Mouse (Mus musculus) C2C12 (cell line): ENCODE results near the gene Cd59a. TPM values are rescaled to one million over a fixed set of nuclear protein-coding genes. Genes with fewer than 3 reads are reported as not detected.
"Not testable (repeated sequence)": the region's sequence is repeated elsewhere in the genome, so short reads cannot be mapped to it uniquely, and the experiment has no call there.

Source experiments
- H3K27me3 ChIP-seq: one replicate; pipeline ENCODE4 v1.6.1; 2011; ENCODE audit not compliant: control insufficient read depth, insufficient read depth, insufficient read length
- H3K36me3 ChIP-seq: one replicate; pipeline ENCODE4 v1.6.1; 2011; ENCODE audit not compliant: control insufficient read depth, insufficient read depth
- H3K4me3 ChIP-seq: one replicate; pipeline ENCODE4 v1.5.1; 2011; ENCODE audit warnings: mild to moderate bottlenecking, control low read depth; ENCODE audit not compliant: poor library complexity, insufficient read depth, severe bottlenecking
- H3K79me2 ChIP-seq: one replicate; pipeline ENCODE4 v1.6.1; 2011; ENCODE audit not compliant: control insufficient read depth, insufficient read depth
- H3K79me3 ChIP-seq: one replicate; pipeline ENCODE4 v1.6.1; 2011; ENCODE audit warnings: low read depth, control low read depth
- H3ac ChIP-seq: one replicate; pipeline ENCODE3; 2011; ENCODE audit warnings: low read depth; ENCODE audit not compliant: control insufficient read depth, insufficient read length
- CEBPB ChIP-seq: IDR thresholded peaks from one replicate; pipeline ENCODE4 v1.6.1; 2011; ENCODE audit warnings: low read depth, mild to moderate bottlenecking, control low read depth, moderate library complexity
- CTCF ChIP-seq: IDR thresholded peaks from one replicate; pipeline ENCODE4 v1.5.1; 2011; ENCODE audit not compliant: control insufficient read depth, insufficient read depth, insufficient read length
- FOSL1 ChIP-seq: IDR thresholded peaks from one replicate; pipeline ENCODE4 v1.8.0; 2011; ENCODE audit warnings: mild to moderate bottlenecking, low read length; ENCODE audit not compliant: poor library complexity, insufficient read depth, severe bottlenecking
- MAX ChIP-seq: IDR thresholded peaks from one replicate; pipeline ENCODE4 v1.6.1; 2011; ENCODE audit warnings: mild to moderate bottlenecking, control low read depth
- MYOD1 ChIP-seq: IDR thresholded peaks from one replicate; pipeline ENCODE4 v1.6.1; 2011; ENCODE audit warnings: low read depth; ENCODE audit not compliant: control insufficient read depth, insufficient read length
- MYOG ChIP-seq: IDR thresholded peaks from one replicate; pipeline ENCODE4 v1.6.1; 2011; ENCODE audit not compliant: control insufficient read depth, insufficient read length; ENCODE audit errors: extremely low read depth
- USF1 ChIP-seq: IDR thresholded peaks from one replicate; pipeline ENCODE4 v1.6.1; 2011; ENCODE audit warnings: low read depth, mild to moderate bottlenecking, control low read depth, moderate library complexity
- polyA plus RNA-seq: library from polyadenylated mRNA; unstranded; fragments of >200 nt; fragmentation: generic; extraction: Trizol; gene quantifications from one replicate; pipeline ENCODE4 v1.2.1, GENCODE M21; 2012; ENCODE audit warnings: missing spikeins

The Cd59a gene
- polyA plus RNA-seq, 1 experiment = 2.2 TPM

DNA sequence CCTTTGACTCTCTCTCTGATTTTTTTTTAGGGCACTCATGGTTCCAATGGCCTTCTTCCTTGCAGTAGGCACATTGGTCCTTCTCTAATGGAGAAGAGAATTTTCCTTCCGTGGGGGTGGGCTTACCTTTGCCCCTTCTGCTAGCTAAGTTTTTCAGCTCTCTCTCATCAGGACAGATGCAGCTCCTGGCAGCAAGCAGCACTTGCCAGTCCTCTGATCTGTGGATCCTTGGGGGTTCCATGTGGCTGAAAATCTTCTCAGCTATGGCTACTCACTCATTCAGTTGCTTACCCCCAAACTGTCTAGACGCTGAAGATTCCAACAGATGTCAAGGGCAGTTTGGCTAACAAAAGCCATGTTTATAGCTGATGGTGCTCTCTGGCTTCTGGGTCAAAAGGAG lies 2.3 kb upstream of the Cd59a start:
- Histone ChIP-seq H3K79me2 (no peaks in the 10 kb centered on the region), H3K27me3 (peaks cover 7% of the 10 kb centered on the region), H3K79me3 (no peaks in the 10 kb centered on the region), H3ac (no peak overlapping the region), H3K4me3 (no peak overlapping the region), H3K36me3 (no peaks in the 10 kb centered on the region)
- TF ChIP-seq CTCF (no peak), MAX (no peak), CEBPB (no peak), FOSL1 (no peak), USF1 (no peak), MYOG (no peak), MYOD1 (no peak)

DNA sequence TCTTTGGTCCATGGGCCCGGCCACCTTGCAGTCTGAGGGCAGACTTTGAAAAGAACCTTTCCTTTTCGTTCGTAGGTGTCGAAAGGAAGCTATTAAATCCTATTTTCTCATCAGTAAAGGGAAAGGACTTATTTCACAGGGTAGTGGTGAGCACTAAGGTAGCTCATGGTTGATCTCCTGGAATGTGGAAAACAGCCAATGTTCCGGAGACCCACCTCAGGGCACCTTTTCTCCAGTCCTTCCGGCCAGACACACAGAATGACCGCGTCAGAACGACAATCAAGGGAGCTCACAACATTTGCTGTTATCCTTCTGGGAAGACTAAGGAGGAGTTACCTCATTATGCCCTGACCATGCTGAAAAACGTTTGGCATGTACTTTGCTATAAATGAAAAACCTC lies 655 bp downstream of the Cd59a start:
- Histone ChIP-seq H3K79me3 (no peaks in the 10 kb centered on the region), H3K4me3 (no peak overlapping the region), H3K79me2 (no peaks in the 10 kb centered on the region), H3K36me3 (no peaks in the 10 kb centered on the region), H3K27me3 (peaks cover 7% of the 10 kb centered on the region), H3ac (no peak overlapping the region)
- TF ChIP-seq MYOD1 (no peak), MYOG (no peak)

DNA sequence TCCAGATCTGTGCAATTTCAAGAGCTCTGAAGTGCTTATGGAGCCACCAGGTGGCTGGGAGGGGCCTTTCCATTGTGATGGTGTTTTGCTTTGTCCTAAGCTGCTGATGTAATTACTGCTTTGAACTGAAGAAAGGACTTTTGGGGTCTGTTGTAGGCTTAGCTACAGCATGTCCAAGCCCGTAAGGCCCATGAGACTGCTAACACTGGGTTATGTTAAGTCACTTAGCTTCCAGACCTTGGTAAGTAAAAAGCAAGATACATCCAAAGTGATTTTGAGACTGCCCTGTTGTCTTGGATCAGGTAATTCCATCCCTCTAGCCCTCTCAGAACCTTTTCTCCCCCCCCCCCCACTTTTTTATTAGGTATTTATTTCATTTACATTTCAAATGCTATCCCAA lies 1.2 kb downstream of the Cd59a start:
- H3K27me3 ChIP-seq, H3K36me3 ChIP-seq, H3K79me3 ChIP-seq, H3ac ChIP-seq, H3K79me2 ChIP-seq, H3K4me3 ChIP-seq: not testable (repeated sequence)

DNA sequence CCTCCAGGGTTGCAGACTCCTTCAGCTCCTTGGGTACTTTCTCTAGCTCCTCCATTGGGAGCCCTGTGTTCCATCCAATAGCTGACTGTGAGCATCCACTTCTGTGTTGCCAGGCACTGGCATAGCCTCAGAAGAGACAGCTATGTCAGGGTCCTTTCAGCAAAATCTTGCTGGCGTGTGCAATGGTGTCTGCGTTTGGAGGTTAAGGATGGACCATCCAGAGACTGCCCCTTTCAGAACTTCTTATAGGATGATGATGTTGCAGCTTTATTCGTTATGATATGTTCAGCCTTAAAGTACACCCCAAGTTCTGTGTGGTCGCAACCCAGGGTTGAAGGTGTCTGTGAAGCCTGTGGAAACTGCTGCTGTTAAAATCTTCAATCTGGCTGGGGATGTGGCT lies 1.8 kb downstream of the Cd59a start:
- H3K4me3 ChIP-seq, H3K27me3 ChIP-seq, H3ac ChIP-seq, H3K79me3 ChIP-seq, H3K79me2 ChIP-seq, H3K36me3 ChIP-seq: not testable (repeated sequence)

DNA sequence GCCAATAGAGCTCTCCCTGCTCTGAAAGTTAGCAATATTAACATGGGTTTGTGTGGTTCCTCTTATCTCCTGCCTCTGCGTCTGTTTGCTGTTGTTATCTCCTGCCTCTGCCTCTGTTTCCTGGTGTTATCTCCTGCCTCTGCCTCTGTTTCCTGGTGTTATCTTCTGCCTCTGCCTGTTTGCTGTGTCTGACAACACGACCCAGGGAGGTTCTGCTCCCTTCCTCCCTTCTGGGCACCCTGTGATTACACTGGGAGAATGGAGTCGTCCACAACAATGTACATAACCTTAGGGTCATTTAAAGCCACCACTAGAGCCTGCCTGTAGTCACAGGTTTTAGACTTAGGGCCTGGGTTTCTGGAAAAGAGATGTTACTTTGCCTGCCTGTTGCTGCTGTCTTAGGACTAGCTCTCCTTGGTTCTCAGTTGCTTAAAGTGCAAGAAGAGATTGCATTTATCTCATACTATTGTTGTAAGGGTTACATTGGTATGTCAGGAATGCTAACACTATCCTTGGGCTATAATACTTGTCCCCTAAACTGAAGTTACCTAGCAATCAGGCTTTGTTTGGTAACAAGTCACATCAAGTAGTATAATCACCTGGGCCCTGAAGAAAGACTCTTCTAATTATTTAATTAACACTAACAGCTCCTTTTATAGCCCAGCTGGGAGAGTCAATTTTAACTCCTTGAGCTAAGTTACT lies 3.1 kb downstream of the Cd59a start:
- H3ac ChIP-seq = no peak overlapping the region
- TF ChIP-seq CEBPB (no peak), MAX (no peak), MYOG (no peak), FOSL1 (no peak), CTCF (no peak), MYOD1 (no peak), USF1 (no peak)
- no peaks in the 10 kb centered on the region for H3K36me3 ChIP-seq

DNA sequence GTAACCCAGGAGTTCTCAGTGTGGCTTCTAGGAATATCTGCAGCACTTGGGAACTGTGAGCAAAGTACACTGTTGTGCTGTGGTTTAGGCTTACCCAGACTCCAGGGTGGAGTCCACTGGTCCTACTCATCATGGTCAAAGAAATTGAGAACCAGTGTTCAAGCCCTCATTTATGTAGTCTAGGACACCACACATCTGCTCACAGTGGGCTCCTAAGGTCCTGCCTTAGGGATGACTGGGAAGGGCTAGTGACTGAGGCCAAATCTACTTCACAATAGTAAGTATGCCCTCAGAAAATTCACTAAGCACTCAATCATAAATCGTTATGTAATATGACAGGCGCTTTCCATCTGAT lies 3.6 kb downstream of the Cd59a start:
- TF ChIP-seq MAX (no peak), MYOD1 (no peak), CTCF (no peak), CEBPB (no peak), FOSL1 (no peak), MYOG (no peak), USF1 (no peak)
- no peak overlapping the region for H3K4me3 ChIP-seq
- H3K27me3 ChIP-seq = no peaks in the 10 kb centered on the region
- no peaks in the 10 kb centered on the region for H3K79me2 ChIP-seq
- H3K36me3 ChIP-seq = no peaks in the 10 kb centered on the region
- H3K79me3 ChIP-seq = no peaks in the 10 kb centered on the region
- no peak overlapping the region for H3ac ChIP-seq

More for the DNA sequence above, 3.1 kb downstream of the Cd59a start:
- H3K27me3 ChIP-seq = no peaks in the 10 kb centered on the region
- H3K4me3 ChIP-seq = no peak overlapping the region
- H3K79me2 ChIP-seq = no peaks in the 10 kb centered on the region
- no peaks in the 10 kb centered on the region for H3K79me3 ChIP-seq

DNA sequence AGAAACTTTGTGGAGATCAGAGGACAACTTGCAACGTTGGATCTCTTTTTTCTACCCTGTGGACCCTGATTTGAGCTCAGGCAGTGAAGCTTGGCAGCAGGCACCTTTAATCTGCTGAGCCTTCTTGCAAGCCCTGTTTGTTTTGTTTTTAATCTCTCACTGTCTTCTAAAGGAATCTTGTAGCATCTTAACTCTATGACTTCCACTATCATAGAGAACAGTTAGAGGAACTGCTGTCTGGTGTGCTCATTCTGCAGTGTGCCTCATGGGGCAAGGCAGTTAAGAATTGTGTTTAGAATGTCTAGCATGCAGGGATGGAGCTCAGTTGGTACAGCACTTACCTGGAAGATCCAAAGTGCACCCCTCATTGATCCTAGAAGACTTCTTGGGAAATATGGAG lies 4.3 kb downstream of the Cd59a start:
- Histone ChIP-seq H3K27me3 (no peaks in the 10 kb centered on the region), H3K36me3 (no peaks in the 10 kb centered on the region), H3K79me2 (no peaks in the 10 kb centered on the region), H3K4me3 (no peak overlapping the region), H3K79me3 (no peaks in the 10 kb centered on the region), H3ac (no peak overlapping the region)
- TF ChIP-seq MYOD1 = no peak
- no peak for TF ChIP-seq MYOG
- no peak for TF ChIP-seq CEBPB
- no peak for TF ChIP-seq FOSL1
- TF ChIP-seq CTCF = no peak
- no peak for TF ChIP-seq MAX
- TF ChIP-seq USF1 = no peak
